Mouse (Mus musculus): ENCODE data around the gene Rnf113a2.

The Rnf113a2 gene

GRCm38 (mm10) chr12:84416834-84417604, at the start of gene Rnf113a2:
Gene Rnf113a2 (plus strand): TSS chr12:84417196.
- peak; percentile 81 to 86 for DNase-seq

- no peak for DNase-seq
Measured at GRCm38 (mm10) chr12:84371647-84372046, 45.3 kb upstream of the Rnf113a2 start.

GRCm38 (mm10) chr12:84373831-84374481, 43.0 kb upstream of the Rnf113a2 start:
- no peak for DNase-seq

- no peak for DNase-seq
Measured at GRCm38 (mm10) chr12:84382369-84382768, 34.6 kb upstream of the Rnf113a2 start.

GRCm38 (mm10) chr12:84384644-84385081, 32.3 kb upstream of the Rnf113a2 start:
- peak; percentile 65 to 84 for DNase-seq

- DNase-seq, result no peak
Measured at GRCm38 (mm10) chr12:84385408-84385807, 31.6 kb upstream of the Rnf113a2 start.

GRCm38 (mm10) chr12:84388097-84388496, 28.9 kb upstream of the Rnf113a2 start:
- DNase-seq, result peak; percentile 36 to 62

- no peak for DNase-seq
Measured at GRCm38 (mm10) chr12:84388774-84389400, 28.1 kb upstream of the Rnf113a2 start.

GRCm38 (mm10) chr12:84390336-84390735, 26.7 kb upstream of the Rnf113a2 start:
- no peak for DNase-seq

GRCm38 (mm10) chr12:84392681-84393080, 24.3 kb upstream of the Rnf113a2 start:
- no peak for DNase-seq

GRCm38 (mm10) chr12:84393847-84394246, 23.1 kb upstream of the Rnf113a2 start:
- no peak for DNase-seq

- DNase-seq, result no peak
Measured at GRCm38 (mm10) chr12:84396947-84397679, 19.9 kb upstream of the Rnf113a2 start.

GRCm38 (mm10) chr12:84397685-84398084, 19.3 kb upstream of the Rnf113a2 start:
- DNase-seq, result no peak

- DNase-seq, result no peak
Measured at GRCm38 (mm10) chr12:84398629-84399028, 18.4 kb upstream of the Rnf113a2 start.

- DNase-seq, result peak in 1 of 2 experiments; percentile 35
Measured at GRCm38 (mm10) chr12:84399135-84399534, 17.9 kb upstream of the Rnf113a2 start.

GRCm38 (mm10) chr12:84399663-84400062, 17.3 kb upstream of the Rnf113a2 start:
- peak; percentile 17 to 57 for DNase-seq

GRCm38 (mm10) chr12:84400068-84400467, 16.9 kb upstream of the Rnf113a2 start:
- no peak for DNase-seq

GRCm38 (mm10) chr12:84400653-84401052, 16.3 kb upstream of the Rnf113a2 start:
- DNase-seq, result no peak

GRCm38 (mm10) chr12:84402923-84403322, 14.1 kb upstream of the Rnf113a2 start:
- DNase-seq, result no peak

- DNase-seq, result no peak
Measured at GRCm38 (mm10) chr12:84404541-84404940, 12.5 kb upstream of the Rnf113a2 start.

- no peak for DNase-seq
Measured at GRCm38 (mm10) chr12:84407259-84407658, 9.7 kb upstream of the Rnf113a2 start.

GRCm38 (mm10) chr12:84407874-84408818, 8.8 kb upstream of the Rnf113a2 start:
- peak; percentile 30 to 58 for DNase-seq
